Mouse (Mus musculus) layer of hippocampus, postnatal 36 days (tissue): ENCODE data around the gene Cpb2. TPM values are rescaled to one million over a fixed set of nuclear protein-coding genes. Genes with fewer than 3 reads are reported as not detected.

Source experiments
- DNase-seq, 2 experiments: peaks; one replicate each; pipeline ENCODE4 v3.0.0; 2022
- total RNA-seq, 2 experiments: library from RNA; stranded (reverse); gene quantifications; 2 replicates each; pipeline ENCODE4 v1.2.3; 2021

Cpb2 gene
- total RNA-seq: not detected

DNA sequence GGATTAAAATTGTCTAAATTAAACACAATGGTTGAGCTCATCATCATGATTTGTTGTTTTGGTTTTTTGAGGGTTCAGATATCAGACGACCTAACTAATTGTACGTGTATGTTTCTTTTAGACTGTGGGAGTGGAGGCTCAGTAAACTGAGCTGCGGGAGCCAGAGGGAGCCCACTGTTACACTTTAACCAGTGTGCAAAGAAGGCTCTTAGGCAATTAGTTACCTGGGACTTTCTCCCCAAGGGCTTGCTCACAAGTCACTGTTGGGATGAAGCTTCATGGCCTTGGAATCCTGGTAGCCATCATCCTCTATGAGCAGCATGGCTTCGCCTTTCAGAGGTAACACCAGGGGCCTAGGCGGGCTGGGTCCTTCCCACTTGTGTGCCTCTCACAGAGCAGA lies at the start of gene Cpb2:
TSS of gene Cpb2 (plus strand) at position 201 of the 400 bp plus-strand sequence.
- no peak for DNase-seq

DNA sequence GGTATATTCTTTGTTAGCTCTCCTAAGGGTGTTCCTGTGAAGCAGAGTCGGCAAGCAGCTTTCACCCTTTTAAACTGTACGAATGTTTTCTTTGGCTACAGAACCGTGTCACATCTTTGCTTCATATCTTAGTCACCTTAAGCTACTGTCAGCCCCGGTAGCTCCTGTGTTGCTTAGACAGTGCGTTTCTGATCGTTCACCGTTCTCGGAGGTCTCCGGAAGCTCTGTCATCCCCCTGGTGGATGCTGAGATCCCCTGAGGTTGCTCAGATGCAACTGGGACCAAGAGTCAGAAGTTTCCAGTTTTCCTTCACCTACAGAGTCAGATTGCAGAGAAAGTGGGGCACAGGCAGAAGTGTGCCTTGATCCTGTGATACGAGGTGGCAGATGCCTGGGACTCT lies 49.7 kb upstream of the Cpb2 start:
- no peak for DNase-seq

DNA sequence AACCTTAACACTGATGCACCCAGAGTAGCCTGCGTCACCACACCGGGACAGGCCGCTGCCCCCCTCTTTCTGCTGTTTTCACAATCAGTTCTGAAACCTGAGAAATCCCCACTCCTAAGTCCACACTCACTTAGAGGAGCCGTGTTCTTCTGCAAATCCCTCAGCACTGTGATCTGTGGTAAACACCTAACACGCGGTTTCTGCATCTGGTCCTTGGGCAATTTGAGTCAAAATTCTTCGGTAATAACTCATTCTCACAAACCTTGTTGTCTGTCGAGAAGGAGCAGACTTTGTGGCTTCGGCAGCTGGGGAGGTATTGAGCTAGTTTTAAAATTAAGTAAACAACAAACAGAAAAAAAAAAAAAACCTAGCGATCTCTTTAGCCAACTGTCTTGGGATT lies 49.2 kb upstream of the Cpb2 start:
- DNase-seq: no peak

DNA sequence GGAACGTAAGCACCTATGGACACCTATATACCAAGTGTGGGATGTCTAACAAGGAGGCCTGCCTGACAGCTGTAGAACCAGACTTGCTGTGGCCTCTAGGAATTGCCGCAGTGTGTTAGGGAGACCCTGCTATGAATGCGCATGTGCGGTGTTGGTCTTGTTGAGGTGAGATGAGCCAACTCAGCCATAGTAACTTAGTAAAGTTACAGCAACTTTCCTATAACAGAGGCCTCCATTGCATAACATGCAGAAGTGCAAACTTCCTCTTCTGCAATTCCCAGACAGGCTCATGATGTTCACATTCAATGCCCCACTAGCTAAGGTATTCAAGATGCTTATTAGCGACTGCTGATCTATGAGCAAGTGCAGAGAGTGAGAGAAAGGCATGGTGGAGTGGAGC lies 46.6 kb upstream of the Cpb2 start:
- DNase-seq: no peak

DNA sequence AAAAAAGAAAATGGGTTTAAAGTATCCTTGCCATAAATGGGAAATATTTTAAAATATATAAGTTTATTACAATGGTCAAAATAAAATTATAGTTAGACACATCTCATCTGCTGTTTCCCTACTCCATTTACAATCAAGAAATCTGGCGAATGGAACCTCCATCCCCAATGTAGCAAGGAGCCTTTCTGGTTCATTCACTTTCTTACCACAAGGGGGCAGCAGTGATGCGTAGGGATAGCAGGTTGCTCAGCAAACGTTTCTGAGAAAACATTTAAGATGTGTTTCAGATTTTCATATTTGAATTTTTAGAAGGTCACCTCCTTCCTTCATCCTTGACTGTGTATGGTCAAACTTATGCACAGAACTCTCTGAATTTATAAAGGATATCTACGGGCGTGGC lies 45.1 kb upstream of the Cpb2 start:
- DNase-seq: peak in 1 of 2 experiments; percentile 48

DNA sequence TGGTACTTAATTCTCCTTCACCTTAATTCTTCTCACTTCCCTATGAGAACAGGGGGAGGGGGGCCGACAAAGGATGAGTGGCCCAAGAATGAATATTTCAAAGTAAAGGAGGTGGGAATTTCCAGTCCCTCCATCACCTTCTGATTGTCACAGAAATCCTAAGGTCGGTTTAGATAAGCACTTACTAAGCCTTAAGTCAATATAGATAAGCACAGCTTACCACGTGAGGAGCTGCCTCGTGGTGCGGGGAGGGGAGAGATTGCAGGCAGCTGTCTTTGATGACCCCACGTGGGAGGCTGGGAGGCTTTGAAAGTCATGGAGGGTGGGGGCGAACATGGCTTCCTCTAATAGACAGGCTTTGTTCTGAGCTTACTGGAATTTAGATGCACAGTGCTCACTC lies 44.4 kb upstream of the Cpb2 start:
- DNase-seq: no peak

DNA sequence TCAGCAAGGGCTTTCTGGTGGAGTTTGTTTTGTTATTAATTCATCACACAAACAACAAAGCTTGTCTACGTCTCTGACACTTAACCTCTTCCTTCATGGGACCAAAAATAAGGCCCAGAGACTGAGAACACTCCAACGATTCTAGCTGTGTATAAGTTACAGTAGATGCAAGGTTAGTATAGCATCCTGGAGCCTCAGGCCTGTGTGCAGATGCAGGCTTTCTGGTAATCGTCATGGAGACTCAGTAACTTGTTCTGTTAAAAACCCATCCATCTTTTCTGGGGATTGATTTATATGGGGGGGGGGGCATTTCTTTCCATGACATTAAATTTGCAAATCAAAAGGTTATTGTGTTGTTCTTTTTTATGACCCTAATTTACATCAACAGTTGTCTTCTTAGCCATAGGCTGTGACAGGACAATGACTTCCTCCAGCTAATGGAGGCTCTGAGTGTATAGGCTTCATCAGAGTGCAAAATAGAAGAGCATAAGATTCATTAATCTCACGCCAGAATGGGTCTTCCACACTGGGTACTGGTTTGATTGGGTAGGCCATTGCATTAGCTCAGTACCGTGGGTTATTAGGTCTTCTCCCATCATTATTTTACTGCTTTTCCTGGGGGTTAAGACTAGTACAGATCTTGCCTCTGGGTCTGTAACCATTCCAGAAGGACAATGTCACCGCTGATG lies 36.6 kb upstream of the Cpb2 start:
- DNase-seq: no peak

DNA sequence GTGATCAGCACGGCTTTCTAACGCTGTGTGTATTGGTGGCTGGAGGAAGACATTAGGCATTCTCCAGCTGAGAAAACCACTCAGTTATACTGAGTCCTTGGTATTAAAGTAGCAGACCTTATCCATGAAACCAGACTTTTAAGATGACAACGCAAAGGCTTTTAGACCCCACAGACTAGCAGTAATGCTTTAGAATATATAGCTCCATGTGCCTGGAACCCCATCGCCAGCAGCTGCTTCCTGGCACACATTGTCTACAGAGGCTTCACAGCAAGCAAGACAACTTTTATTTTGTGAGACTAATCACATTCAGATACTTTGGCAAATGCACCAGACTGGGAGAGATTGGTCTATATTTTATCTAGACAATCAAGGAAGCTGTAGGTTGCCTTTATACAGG lies 35.8 kb upstream of the Cpb2 start:
- DNase-seq: no peak

DNA sequence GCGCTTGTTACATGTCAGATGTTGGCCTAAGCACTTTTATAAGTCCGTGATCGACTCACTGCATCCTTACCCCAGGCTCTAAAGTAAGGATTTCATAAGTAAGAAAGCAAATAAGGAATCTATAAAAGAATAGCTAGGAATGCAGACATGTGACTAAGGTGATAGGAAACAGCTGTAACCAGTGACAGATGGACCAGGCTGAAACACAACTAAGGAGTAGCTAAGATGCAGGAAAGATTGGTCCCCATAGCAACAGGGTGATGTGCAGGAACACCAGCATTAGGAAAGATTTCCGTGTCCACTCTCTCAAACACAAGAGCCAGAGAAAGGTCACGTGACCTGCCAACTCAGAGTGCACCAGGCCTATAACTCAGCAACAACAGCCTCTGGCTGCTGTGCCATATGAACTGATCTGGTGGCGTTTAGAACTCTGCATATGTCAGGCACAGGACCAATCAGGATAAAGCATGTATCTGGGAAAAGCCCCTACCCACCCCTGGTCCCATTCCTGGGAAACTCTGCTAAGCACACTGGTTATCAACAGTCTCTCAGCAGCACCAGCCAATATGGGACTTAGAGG lies 33.4 kb upstream of the Cpb2 start:
- no peak for DNase-seq

DNA sequence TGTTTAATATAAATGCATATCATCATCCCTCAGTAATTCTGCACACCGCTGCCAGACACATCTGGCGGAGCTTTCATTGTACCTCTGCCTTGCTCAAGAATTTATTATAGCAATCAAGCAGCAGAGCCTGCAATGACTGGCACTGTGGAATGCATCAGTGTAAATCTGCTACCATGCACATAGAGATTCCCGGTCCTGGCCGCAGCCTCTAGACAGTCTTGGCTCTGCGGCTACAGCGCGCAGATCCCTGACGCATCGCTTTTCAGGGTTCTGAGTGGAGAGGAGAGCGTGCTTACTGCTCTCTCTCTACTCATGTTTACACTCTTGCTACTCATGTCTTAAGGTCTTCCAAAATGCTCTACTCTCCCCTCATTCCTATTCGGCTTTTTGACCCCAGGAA lies 28.3 kb upstream of the Cpb2 start:
- no peak for DNase-seq

DNA sequence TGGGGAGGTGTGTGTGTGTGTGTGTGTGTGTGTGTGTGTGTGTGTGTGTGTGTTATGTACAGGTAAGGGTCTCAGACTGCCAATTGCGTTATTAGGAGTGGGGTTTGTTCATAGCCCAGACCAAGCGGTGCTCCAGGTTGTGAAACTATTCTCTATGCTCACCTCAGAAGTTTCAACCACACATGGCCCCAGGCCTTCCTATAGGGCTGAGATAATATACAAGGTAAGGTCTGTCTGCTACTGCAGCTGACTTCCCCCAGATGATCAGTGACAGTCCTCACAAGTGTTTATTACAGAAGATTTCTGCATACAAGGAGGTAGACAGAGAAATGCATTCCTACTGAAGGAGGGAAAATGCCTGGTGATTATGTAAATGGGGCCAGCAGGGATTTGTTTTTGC lies 23.2 kb upstream of the Cpb2 start:
- DNase-seq: no peak

DNA sequence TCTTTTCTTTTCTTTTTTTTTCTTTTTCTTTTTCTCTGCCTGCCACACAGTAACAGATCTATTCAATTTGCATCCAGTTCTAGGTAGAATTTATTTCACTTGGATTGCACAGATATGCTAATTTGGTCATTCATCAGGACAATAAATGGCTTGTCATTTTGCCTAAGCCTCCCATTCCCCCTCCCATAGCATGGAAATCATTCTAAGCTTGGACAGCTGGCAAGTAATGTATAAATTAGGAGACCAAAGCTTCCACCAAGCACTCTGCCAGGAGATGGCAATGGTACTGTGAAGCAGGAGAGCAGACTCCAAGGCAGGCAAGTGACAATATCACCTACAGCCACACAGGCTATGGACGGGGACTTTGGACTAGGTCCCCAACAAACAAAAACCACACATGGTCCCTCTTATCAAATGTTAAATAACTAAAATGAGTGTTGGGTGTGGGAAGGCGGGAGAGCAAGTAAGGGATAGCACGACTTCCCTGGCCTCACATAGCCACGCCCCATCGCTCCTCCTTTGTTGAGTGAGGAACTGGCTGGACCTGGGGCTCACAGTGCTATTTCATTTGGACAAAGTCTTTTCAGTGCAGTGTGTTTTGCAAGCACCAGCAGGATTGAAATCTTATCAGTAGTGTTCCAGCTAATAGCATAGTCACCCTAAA lies 22.7 kb upstream of the Cpb2 start:
- no peak for DNase-seq

DNA sequence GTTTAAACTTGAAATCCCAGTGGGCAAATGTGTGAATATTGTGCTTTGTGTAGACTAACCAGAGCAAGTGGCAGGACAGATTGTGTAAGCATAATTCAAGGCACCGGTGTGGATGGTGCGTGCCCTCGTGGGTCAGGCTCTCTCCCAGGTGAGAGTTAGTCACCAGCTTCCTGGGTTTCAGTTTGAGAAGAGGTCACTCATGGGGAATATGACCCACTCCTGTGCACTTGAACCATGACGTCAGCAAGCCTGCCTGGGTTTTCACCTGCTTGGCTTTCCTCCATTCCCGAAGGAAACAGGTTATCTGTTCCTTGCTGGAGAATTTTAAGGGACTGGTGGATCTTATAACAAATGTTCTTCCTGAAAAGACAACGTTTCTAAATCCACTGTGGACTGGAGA lies 19.7 kb upstream of the Cpb2 start:
- no peak for DNase-seq

DNA sequence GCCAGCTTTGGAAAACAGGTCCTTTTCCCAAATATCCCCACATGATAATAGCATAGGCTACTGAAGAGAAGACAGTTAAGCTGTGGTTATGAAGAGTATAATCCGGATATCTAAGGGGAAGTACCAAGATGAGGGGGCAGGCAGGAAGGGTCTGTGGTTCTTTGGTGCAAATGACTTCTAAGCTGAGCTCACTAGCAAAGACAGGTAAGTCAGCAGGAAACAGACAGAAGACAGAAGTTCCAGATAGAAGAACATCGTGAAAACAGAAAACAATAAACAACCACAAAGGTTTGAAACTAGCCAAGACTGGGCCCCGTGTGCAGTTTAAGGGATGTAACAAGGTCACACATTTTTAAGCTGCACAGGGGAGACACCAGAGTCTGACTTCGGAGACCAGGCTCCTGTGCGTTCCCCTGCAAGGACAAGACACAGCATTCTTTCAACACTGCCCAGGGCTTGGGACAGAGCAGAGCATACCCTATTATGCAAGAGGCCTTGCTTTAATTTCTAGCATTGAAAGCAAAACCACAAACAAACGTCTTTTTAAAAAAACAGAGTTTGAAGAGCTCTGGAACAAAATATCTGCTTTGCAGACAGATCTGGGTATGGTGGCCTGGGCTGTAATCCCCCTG lies 14.5 kb upstream of the Cpb2 start:
- DNase-seq: no peak

DNA sequence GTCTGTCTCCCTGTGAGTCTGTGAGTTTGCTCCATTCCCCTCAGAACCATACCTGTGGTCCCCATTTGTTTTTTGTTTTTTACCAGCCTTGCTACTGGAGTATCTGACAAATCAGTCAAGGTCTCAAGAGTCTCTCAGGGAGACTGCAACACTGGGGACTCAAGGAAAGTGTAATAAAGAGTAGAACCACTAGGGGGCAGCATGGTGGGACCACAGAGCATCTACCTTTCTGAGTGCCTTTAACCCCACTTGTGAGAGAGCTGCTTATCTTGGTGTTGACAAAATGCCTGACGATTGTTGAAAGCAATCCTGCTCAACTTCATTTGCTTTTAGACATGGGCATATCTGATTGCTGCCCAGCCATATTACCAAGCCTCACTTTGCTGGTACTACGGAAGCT lies 12.3 kb upstream of the Cpb2 start:
- peak in 1 of 2 experiments; percentile 10 for DNase-seq

DNA sequence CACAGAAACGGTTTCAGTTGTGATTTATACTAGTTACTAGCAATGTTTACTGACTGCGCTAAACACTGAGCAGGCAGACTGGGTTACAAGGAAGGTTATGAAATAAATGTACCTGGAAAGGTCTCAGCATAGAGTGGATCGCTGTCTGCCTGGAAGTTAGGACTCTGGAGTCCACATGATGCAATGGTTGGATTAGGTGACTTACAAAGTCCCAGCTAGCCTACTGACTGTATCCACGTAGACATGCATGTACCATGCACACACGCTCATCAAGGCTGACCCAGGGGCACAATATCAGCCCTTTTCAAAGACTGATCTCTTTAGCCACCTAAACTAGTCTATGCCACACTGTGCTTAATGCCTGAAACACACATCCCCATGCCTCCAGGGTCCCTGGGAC lies 9.0 kb upstream of the Cpb2 start:
- DNase-seq: no peak

DNA sequence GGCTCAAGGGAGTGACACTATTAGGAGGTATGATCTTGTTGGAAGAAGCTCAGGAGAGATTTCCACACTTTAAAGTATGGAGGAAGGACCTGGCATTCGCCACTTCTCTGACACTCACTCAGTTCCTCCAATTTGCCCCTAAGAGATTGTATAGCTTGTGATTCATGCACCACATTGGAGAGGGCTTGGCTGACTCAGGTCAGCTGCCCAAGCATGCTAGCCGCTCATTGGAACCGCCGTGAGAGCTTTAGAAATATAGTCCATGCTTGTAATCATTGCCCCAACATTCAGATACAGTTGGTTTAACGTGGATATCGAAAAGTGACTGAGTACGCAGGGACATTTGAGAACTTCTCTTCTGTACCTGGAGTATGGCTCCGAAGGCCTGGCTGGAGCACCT lies 6.5 kb upstream of the Cpb2 start:
- no peak for DNase-seq

DNA sequence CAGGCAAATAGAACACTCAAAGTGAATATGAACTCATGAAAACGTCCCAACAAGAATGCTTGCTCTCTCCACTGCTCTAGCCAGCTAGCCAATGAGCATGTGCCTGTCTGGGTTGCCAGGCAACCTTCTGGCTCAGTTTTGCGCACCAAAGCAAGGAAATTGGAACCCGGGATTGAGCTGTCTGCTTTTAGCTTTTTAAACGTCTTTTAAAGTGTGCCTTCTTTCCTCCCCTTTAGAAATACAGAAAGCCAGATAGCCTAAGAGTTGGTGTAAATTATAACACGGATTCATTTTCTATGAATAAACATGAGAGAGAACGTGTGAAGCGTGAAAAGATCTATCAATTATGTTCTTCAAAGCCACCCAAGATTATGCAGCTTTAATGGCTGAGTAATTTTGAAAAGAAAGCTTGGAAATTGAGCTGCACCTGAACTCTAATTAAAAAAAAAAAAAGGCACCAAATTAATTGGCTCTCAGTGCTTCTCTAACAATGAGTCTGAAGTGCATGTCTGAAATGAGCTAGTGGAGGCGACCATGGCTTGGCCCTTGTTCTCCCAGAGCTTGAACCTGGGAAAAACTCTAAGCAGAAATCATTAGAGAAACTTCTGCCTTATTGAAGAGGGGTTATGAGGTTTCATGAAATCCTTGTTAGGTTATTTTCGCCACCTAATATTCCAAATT lies 6.0 kb upstream of the Cpb2 start:
- DNase-seq: peak; percentile 48 to 52

DNA sequence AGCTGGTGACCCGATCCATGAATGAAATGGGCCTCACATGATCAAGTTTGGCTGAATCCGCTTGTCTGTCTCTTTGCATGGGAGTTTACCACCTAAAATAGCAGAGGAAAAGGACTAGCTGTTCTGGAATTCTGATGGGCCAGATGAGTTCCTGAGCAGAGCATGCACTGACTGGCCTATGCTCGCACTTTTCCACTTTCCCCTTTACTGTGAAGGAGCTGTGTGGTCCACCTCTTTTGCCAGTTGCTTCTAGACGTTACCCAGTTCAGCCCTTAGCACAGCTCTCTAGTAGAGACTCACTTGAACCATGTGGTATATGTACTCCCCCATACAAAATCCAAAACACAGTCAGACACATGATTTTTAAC lies 5.5 kb upstream of the Cpb2 start:
- no peak for DNase-seq

DNA sequence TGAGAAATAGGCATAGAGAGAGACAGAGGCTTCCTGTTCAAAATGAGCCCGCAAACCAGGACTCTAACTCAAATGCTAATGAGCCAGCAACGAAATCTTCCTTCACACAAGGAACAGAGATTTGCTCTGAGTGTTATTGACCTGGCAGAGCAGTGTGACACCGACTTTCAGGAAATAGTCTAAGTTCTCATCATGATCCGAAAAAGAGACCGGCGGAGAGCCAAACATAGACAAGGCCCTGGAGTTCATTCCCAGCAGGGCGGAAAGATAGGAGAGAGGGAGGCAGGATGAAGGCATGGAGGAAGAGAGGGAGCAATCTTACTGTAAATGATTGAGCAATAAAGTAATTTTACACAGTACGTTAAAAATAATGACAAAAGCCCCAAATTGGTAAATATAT lies 5.0 kb upstream of the Cpb2 start:
- DNase-seq: no peak

DNA sequence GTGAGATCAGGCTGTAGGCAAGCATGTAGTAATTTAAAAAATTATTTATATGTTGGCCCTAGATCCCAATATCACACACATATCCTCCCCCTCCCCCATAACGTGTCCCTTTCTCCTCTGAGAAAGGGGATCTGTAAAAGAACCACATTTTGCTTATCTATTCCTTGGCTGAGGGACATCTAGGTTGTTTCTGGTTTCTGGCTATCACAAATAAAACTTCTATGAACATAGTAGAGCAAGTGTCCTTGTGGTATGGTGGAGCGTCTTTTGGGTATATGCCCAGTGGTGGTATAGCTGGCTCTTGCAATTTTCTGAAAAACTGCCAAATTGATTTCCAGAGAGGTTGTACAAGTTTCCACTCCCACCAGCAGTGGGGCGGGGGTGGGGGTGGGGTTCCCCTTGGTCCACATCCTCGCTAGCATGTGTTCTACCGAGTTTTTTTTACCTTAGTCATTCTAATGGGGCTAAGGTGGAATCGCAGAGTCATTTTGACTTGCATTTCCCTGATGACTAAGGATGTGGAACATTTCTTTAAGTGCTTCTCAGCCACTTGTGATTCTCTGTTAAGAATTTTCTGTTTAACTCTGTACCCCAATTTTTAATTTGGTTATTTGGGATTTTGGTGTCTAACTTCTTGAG lies 3.9 kb upstream of the Cpb2 start:
- no peak for DNase-seq
